Mouse (Mus musculus) neutrophil, adult 5-6 weeks (primary cell): ENCODE results near the gene Pdcd7. TPM values are rescaled to one million over a fixed set of nuclear protein-coding genes. Genes with fewer than 3 reads are reported as not detected.

Experiments used
- ATAC-seq: fragments of 151-379, 151-347 bp; 2 replicates; pipeline ENCODE4 v1.8.0; 2017; ENCODE audit warnings: mild to moderate bottlenecking, moderate TSS enrichment; ENCODE audit not compliant: insufficient number of reproducible peaks, poor library complexity, low FRiP score, severe bottlenecking; ENCODE audit errors: extremely low read depth
- total RNA-seq: library from RNA; stranded (forward); fragments of 200-1000 nt; gene quantifications from 2 replicates; pipeline ENCODE4 v1.2.3, GENCODE M21; 2017

Gene Pdcd7
- total RNA-seq, 1 experiment from 2014 or later, result 38.8 TPM

DNA sequence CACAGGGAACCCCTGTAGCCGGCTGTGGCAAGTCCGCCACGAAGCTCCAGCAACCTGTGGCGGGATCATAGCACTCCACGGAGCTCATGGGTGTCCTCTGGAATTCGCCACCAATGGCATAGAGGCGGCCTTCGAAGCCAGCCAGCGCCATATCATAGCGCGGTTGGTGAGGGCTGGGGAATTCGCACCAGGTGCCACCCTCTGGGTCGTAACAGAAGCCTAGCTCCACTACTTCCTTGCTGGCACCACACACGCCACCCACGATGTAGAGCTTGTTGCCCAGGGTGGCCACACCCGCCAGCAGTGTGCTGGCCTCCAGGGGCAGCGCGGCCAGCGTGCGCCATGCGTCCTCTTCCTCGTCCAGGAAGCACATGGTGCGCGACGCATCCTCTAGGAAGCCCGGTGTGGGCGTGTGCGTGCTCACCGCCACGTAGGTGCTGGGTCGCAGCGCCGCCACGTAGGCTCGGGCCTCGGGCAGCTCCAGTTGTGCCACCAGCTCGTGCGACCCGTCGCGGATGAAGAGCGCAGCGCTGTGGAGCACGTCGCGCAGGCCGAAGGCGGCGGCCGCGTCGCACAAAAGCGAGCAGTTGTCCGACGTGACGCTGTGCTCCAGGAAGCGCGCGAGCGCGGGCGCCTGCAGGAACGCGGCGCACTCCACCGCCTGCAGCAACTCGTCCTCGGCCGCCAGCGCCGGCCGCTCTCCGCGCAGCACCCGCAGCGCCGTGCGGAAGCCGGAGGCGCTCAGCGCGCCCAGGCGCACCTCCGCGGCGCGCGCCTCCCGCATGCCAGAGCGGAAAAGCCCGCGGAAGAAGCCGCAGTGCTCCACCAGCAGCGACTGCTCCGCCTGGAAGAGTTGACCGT is 45.1 kb downstream of the Pdcd7 start:
- ATAC-seq, result no peak

DNA sequence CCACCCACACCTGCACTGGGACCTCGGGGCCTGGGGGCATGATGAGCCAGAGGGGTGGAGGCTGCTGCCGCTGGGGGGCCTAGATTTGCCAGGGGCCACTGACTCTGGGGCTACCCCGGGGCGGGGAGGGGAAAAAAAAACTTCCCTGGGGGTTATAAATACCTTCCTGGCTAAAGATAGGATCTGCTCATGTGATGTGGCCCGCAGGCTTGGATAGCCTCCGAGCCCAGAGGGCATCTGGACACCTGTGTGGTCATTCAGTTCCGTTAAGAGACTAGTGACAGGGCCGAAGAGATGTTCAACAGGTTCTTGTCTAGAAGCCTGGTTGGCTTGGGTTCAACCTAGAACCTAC is 45.7 kb downstream of the Pdcd7 start, which contains the start of gene Kbtbd13:
Kbtbd13 (minus strand) TSS at position 40 of the 352 bp plus-strand sequence.
- ATAC-seq, result no peak

DNA sequence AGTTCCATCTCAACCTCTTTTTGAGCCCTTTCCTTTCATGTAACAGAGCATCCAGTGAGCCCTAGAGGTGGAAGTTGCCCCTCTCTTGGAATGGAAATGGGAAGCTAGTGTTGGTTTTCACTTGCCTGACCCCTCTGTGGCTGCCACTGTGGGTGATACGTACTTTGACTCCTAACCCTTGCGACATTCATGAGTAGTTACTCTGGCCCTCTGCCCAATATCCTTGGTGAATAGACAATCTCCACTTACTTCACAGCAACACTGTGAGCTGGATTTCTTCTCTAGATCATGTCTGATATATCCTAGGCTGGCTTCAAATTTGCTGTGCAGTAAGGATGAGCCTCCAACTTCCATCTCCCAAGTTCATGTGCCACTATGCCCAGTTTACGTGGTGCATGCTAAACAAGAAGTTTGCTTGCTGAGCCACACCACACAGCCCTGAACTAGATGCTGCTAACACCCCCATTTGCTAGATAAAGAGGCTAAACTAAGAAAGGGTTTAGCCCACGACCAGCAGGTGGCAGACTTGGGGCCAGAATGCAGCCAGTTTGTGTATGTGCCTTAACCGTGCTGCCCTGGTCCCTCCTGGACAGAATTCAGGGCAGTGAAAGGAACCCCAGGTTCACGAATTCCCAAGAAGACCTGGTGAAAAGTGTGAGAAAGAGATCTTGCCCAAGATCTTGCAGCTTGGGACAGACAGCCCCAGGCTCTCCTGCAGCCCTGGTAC is 46.9 kb downstream of the Pdcd7 start:
- ATAC-seq, result peak; percentile 30; the same call in 1 of the 2 replicates

GRCm38 (mm10) chr9:65393606-65394005 is 47.7 kb downstream of the Pdcd7 start:
- no peak for ATAC-seq

DNA sequence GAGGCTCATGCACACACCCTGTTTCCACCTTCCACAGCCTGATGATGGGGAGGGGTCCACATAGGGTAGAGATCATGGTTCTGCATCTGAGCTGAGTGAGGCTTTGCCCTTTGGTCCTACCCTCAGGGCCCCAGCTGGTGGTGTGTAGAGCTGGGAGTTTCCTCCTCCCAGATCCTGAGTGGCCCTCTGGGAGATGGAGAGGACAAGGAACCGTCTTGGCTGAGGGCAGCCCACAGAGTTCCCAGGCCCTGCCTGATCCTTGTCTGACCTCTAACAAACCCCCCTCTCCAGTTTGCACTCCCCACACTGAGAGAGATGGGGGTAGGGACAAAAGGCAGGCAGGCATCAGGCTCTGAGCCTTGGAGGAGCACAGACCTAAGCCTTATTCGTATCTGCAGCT is 48.5 kb downstream of the Pdcd7 start:
- ATAC-seq, result no peak

GRCm38 (mm10) chr9:65398279-65398678 is 52.4 kb downstream of the Pdcd7 start, which contains the start of gene Rasl12:
Gene Rasl12 (plus strand): TSS chr9:65398506.
- no peak for ATAC-seq

- ATAC-seq, result no peak
Observed at GRCm38 (mm10) chr9:65399934-65400333, 54.0 kb downstream of the Pdcd7 start.

GRCm38 (mm10) chr9:65404331-65405183 is 58.7 kb downstream of the Pdcd7 start:
- no peak for ATAC-seq

GRCm38 (mm10) chr9:65405184-65405449 is 59.2 kb downstream of the Pdcd7 start:
- no peak for ATAC-seq

DNA sequence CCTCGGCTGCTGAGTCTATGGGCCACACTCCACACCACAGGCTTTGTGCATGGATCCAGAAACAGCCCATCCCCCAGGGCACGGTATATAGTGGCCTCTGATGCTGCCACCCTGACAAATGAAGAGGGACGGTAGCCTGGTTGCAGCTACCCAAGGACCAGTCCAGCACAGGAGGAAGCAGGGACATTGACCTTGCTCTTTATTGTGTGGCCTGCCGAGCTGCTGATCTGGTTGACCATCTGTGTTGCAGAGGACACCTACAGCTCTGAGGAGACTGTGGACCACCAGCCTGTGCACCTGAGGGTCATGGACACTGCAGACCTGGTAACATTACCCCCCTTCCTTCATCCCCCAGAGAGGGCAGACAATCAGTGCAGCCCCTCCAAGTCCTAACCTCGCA is 61.4 kb downstream of the Pdcd7 start:
- ATAC-seq, result no peak

GRCm38 (mm10) chr9:65407861-65408260 is 62.0 kb downstream of the Pdcd7 start:
- no peak for ATAC-seq

DNA sequence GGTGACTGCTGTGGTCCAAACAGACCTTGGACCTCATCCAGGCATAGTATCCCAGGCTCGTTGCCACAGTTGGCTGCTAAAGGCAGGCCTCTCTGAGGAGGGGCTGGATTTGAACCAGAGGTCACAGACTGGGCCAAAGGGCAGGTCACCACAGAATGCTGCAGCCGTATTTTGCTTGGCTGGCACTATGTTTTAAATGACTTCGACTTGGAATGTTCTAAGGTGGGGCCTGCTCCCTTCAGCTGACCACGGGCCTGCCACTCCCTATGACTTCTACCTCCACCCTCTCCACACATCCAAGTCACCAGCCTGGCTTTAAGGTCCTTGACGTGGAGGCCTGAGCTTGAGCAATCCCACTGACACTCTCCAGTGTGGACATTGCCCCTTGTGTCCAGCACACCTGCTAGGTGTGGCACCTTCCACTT is 63.0 kb downstream of the Pdcd7 start:
- ATAC-seq, result no peak

Other genes with a start within 250 kb of the Pdcd7 start
- gene Igdcc4, start 244.6 kb upstream of the Pdcd7 start, total RNA-seq, result not detected in 2 replicates
- gene Igdcc3, start 204.9 kb upstream of the Pdcd7 start, total RNA-seq, result 0.47 TPM in 1 of 2 replicates, not detected in the other
- 3.3 and 5.2 TPM in 2 replicates for gene Parp16, start 150.8 kb upstream of the Pdcd7 start, total RNA-seq
- not detected in 2 replicates for gene Cilp, start 80.9 kb upstream of the Pdcd7 start, total RNA-seq
- 42.4 and 50.0 TPM in 2 replicates for gene Clpx, start 51.8 kb upstream of the Pdcd7 start, total RNA-seq
- 2.4 TPM in 1 of 2 replicates, not detected in the other for gene Ubap1l, start 14.9 kb downstream of the Pdcd7 start, total RNA-seq
- not detected in 2 replicates for gene Kbtbd13, start 45.5 kb downstream of the Pdcd7 start, total RNA-seq
- gene Rasl12, start 52.4 kb downstream of the Pdcd7 start, total RNA-seq, result not detected in 2 replicates
- not detected in 2 replicates for gene Slc51b, start 76.9 kb downstream of the Pdcd7 start, total RNA-seq
- 15.5 and 17.3 TPM in 2 replicates for gene Mtfmt, start 89.7 kb downstream of the Pdcd7 start, total RNA-seq
- 45.2 and 51.7 TPM in 2 replicates for gene Spg21, start 114.8 kb downstream of the Pdcd7 start, total RNA-seq
- gene Ankdd1a, start 174.1 kb downstream of the Pdcd7 start, total RNA-seq, result 0.93 TPM in 1 of 2 replicates, not detected in the other
- gene Plekho2, start 233.9 kb downstream of the Pdcd7 start, total RNA-seq, result 103 and 108 TPM in 2 replicates
- not detected in 2 replicates for gene Pif1, start 241.1 kb downstream of the Pdcd7 start, total RNA-seq